ENCODE assay signal across 12 mouse cellular contexts in genomic region chr6:60851690-60852089, GRCm38 (mm10).
"Had no signal": no experiment of that assay in that cellular context is flagged by ENCODE, and none has a peak within 500 bp of the region (broad histone marks: within the 10 kb centered on the region; RNA-seq: fewer than 3 reads in every experiment).

No protein-coding gene starts in this region.

- H3K4me1 ChIP-seq: kidney, embryonic 15.5 days; limb, embryonic 15.5 days; midbrain, embryonic 10.5 days; neural tube, embryonic 12.5 days had no signal

- H3K36me3 ChIP-seq: kidney, embryonic 15.5 days; limb, embryonic 15.5 days; midbrain, embryonic 10.5 days; neural tube, embryonic 12.5 days had no signal

- ATAC-seq: intestine, embryonic 16.5 days had no signal

- H3K9ac ChIP-seq: kidney, embryonic 15.5 days; limb, embryonic 15.5 days; lung, embryonic 14.5 days; neural tube, embryonic 12.5 days had no signal

- H3K27me3 ChIP-seq: kidney, embryonic 15.5 days; limb, embryonic 15.5 days; neural tube, embryonic 12.5 days had no signal

- H3K4me2 ChIP-seq: kidney, embryonic 15.5 days; limb, embryonic 15.5 days; lung, embryonic 14.5 days; neural tube, embryonic 12.5 days had no signal

- H3K9me3 ChIP-seq: kidney, embryonic 15.5 days; limb, embryonic 15.5 days; midbrain, embryonic 10.5 days; neural tube, embryonic 12.5 days had no signal

- H3K27ac ChIP-seq: kidney, embryonic 15.5 days; limb, embryonic 15.5 days; midbrain, embryonic 10.5 days; neural tube, embryonic 12.5 days; stomach, postnatal 0 days had no signal

- H3K4me3 ChIP-seq: kidney, embryonic 15.5 days; limb, embryonic 15.5 days; midbrain, embryonic 10.5 days; neural tube, embryonic 12.5 days had no signal

- DNase-seq: kidney, adult 2 months; kidney, postnatal 14 days; lung, embryonic 14.5 days; lung, postnatal 10 days; midbrain, embryonic 14.5 days; thymus, postnatal 4 days had no signal
